Mouse (Mus musculus): ENCODE measurements around the gene Hsd17b12. TPM values are rescaled to one million over a fixed set of nuclear protein-coding genes. Genes with fewer than 3 reads are reported as not detected.

The Hsd17b12 gene
- polyA plus RNA-seq, 1 experiment: 9.7 TPM

DNA sequence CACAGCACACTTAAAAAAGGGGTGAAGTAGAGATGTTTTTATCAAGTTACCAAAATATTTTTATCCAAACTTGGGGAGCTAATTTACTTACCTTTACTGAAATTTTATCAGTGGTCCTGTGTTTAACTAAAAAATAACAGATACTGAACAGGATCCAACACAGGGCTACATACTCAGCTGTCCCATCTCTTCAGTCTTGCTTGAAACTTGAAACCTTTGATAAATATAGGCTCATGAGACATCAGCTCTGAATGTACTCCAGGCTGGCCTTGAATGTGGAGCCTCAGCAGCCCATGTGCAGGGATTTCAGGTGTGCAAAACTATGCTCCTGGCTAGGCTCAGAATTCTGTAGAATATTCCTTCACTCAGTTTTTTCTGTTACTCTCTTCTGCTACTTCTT, 127.2 kb downstream of the Hsd17b12 start:
- Histone ChIP-seq H3K27me3 (ENCODE audit: control insufficient read depth, insufficient read depth, low read length) (no peaks in the 10 kb centered on the region), H3K4me3 (ENCODE audit: extremely low read depth, insufficient read depth, insufficient read length) (no peak overlapping the region), H3K27ac (ENCODE audit: insufficient read depth, low read length) (no peak overlapping the region), H3K36me3 (ENCODE audit: control insufficient read depth, insufficient read depth, low read length) (peaks cover 3% of the 10 kb centered on the region; the same call in 1 of the 2 replicates), H3K4me1 (ENCODE audit: control insufficient read depth, insufficient read depth, insufficient read length) (no peaks in the 10 kb centered on the region)
- no peak for DNase-seq (ENCODE audit: low read depth in 1 of 2, low spot score in 2 of 2)
- no peak for TF ChIP-seq CTCF (IDR thresholded peaks at IDR 0.05; ENCODE audit: extremely low read depth, insufficient read depth, insufficient read length, insufficient replicate concordance)
- no peak for TF ChIP-seq POLR2A (IDR thresholded peaks at IDR 0.05; ENCODE audit: low read depth, low read length)

DNA sequence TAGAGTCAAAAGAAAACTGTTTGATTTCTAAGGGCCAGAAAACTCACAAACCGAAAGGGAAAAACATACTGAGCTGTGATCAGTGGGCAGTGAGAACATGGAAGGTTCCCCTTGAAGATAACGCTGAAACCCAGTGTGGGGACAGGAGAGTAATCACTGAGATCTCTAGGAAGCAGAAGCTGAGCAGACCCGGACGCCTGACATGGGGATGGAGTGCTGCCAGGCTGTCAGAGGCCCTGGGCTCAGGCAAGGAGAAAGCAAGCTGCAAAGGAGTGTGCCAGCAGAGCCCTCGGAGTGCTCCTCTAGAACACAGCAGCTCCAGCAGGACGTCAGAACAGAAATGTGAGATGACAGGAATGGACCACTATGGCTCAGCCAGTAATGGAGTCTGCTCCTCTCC, 133.1 kb downstream of the Hsd17b12 start:
- Histone ChIP-seq H3K4me3 (ENCODE audit: extremely low read depth, insufficient read depth, insufficient read length) (no peak overlapping the region), H3K27ac (ENCODE audit: insufficient read depth, low read length) (no peak overlapping the region), H3K36me3 (ENCODE audit: control insufficient read depth, insufficient read depth, low read length) (no peaks in the 10 kb centered on the region), H3K4me1 (ENCODE audit: control insufficient read depth, insufficient read depth, insufficient read length) (no peaks in the 10 kb centered on the region), H3K27me3 (ENCODE audit: control insufficient read depth, insufficient read depth, low read length) (no peaks in the 10 kb centered on the region)
- WGBS: 38% methylated on average over 6 of the region's 6 CpGs
- no peak for DNase-seq (ENCODE audit: low read depth in 1 of 2, low spot score in 2 of 2)
- TF ChIP-seq CTCF (IDR thresholded peaks at IDR 0.05; ENCODE audit: extremely low read depth, insufficient read depth, insufficient read length, insufficient replicate concordance) (no peak), POLR2A (IDR thresholded peaks at IDR 0.05; ENCODE audit: low read depth, low read length) (no peak)

DNA sequence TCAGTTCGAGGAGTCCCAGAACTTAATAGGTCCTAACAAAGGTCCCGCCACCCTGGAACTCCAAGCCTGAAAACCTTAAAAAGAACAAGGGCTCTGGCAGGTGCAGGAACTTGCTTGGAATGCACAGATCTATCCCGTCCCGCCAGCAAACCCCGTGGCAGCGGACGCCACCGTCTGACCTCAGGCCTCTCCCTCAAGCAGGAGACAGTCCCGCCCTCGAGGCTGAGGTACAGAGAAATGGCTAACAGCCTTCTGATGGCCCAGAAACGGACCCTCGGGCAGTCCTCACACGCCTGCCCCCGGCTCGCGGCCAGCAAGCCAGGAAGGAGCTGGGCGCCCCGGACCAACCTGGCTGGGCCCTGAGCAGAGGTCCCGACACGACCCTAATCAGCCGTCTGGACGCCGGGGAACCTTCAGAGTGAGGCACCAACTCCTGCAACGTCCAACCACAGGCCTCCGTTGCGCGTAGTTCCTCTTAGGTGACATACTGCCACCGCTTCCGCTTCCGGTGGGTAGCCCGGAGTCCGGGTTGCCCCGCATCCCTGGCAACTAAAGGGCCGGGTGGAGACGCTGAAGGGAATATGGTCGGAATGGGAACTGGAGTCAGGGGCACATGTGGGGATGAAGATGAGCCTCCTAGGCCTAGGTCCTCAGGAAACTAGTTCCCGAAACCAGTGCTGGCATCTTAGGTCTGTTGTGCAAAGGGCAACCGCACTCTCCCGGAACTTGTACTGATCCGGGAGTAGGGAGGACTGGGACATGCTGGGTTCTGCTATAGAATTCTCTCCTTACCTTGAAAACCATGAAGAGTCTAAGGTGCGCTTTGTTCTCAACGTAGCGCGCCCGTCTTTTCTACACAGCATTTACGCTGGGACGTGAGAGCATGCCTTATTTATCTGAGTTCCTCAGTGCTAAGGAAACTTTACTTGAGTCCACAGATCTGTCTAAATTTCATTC, 147.2 kb downstream of the Hsd17b12 start, which contains the start of gene Alkbh3:
Alkbh3 (minus strand) TSS at position 473 of the 957 bp plus-strand sequence.
- H3K36me3 ChIP-seq (ENCODE audit: control insufficient read depth, insufficient read depth, low read length): peaks cover 9% of the 10 kb centered on the region
- peak within 1 kb of the TSS; percentile 80 for H3K4me3 ChIP-seq (ENCODE audit: extremely low read depth, insufficient read depth, insufficient read length)
- 0 out of 2 replicates have a peak, but pooled peaks cover 1% of the 10 kb centered on the region for H3K27me3 ChIP-seq (ENCODE audit: control insufficient read depth, insufficient read depth, low read length)
- peak within 1 kb of the TSS; percentile 22; the same call in 1 of the 2 replicates for H3K27ac ChIP-seq (ENCODE audit: insufficient read depth, low read length)
- TF ChIP-seq POLR2A (IDR thresholded peaks at IDR 0.05; ENCODE audit: low read depth, low read length) (no peak; the same call in 1 of the 2 replicates), CTCF (IDR thresholded peaks at IDR 0.05; ENCODE audit: extremely low read depth, insufficient read depth, insufficient read length, insufficient replicate concordance) (no peak)
- DNase-seq (ENCODE audit: low read depth in 1 of 2, low spot score in 2 of 2): peak; percentile 84 to 86
- peaks cover 2% of the 10 kb centered on the region; the same call in 1 of the 2 replicates for H3K4me1 ChIP-seq (ENCODE audit: control insufficient read depth, insufficient read depth, insufficient read length)
- WGBS: 6% methylated on average over 47 of the region's 47 CpGs

DNA sequence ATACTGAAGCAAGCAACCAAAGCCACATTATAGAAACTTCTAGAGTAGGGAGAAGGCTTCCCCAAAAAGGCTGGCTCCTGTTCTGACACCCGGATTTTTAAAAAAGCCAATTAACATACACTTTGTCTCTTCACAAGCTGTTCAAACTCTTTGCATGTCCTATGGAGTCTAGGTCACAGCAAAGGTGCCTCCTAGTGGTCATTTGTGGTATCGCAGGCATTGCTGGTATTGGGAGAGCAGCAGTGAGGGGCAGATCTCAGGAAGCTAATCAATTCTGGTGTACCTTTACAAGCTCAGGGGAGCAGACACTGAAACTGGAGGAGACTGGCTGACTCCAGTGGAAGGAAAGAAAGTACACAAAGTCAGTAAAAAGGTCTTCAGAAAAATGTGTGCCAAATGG, 155.4 kb downstream of the Hsd17b12 start:
- H3K4me3 ChIP-seq (ENCODE audit: extremely low read depth, insufficient read depth, insufficient read length): no peak overlapping the region
- no peaks in the 10 kb centered on the region for H3K27me3 ChIP-seq (ENCODE audit: control insufficient read depth, insufficient read depth, low read length)
- WGBS: 5% methylated on average over 2 of the region's 2 CpGs
- H3K27ac ChIP-seq (ENCODE audit: insufficient read depth, low read length): no peak overlapping the region
- TF ChIP-seq CTCF (IDR thresholded peaks at IDR 0.05; ENCODE audit: extremely low read depth, insufficient read depth, insufficient read length, insufficient replicate concordance) (peak; percentile 69; the same call in 1 of the 2 replicates), POLR2A (IDR thresholded peaks at IDR 0.05; ENCODE audit: low read depth, low read length) (no peak)
- peaks cover 36% of the 10 kb centered on the region for H3K36me3 ChIP-seq (ENCODE audit: control insufficient read depth, insufficient read depth, low read length)
- peak; percentile 27 to 76 for DNase-seq (ENCODE audit: low read depth in 1 of 2, low spot score in 2 of 2)
- no peaks in the 10 kb centered on the region for H3K4me1 ChIP-seq (ENCODE audit: control insufficient read depth, insufficient read depth, insufficient read length)

DNA sequence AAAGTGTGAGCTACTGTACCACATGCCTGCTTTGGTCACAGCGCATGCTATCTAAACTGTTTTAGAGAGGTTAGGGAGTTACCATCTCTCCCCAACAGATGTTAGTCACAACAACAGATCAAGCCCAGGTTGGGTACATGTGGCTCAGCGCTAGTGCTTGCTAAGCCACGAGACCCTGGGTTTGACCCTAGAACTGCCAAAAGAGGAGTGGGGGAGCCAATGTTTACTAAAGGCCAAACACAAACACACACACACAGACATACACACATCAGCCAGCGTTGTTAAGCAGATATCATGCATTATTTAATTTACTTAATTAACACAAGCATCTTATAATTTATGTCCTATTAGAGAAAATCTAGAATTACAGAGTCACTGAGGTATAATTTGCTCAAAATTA, 155.8 kb downstream of the Hsd17b12 start:
- Histone ChIP-seq H3K36me3 (ENCODE audit: control insufficient read depth, insufficient read depth, low read length) (peaks cover 36% of the 10 kb centered on the region), H3K4me3 (ENCODE audit: extremely low read depth, insufficient read depth, insufficient read length) (no peak overlapping the region), H3K27me3 (ENCODE audit: control insufficient read depth, insufficient read depth, low read length) (no peaks in the 10 kb centered on the region), H3K27ac (ENCODE audit: insufficient read depth, low read length) (no peak overlapping the region), H3K4me1 (ENCODE audit: control insufficient read depth, insufficient read depth, insufficient read length) (no peaks in the 10 kb centered on the region)
- no peak for DNase-seq (ENCODE audit: low read depth in 1 of 2, low spot score in 2 of 2)
- TF ChIP-seq CTCF (IDR thresholded peaks at IDR 0.05; ENCODE audit: extremely low read depth, insufficient read depth, insufficient read length, insufficient replicate concordance): no peak
- no peak for TF ChIP-seq POLR2A (IDR thresholded peaks at IDR 0.05; ENCODE audit: low read depth, low read length)
- WGBS: 90% methylated on average over 4 of the region's 4 CpGs

DNA sequence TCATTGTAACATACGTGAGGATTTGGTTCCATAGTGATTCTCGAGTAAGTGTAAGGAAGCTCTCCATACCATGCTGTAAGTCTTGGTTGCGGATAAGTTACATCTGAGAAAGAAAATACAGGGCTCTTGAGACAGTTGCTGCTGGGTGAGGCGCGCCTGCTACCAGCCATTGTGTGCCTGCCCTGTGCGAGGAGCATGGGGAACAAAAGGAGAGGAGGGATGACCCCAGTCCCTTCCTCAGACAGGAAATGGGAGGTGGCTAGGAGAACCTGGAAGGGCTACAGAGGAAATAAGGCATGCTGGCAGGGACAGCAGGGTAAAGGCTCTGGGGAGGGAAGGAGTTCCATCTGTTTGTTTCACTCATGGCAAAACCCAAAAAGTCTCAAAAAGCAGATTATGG, 156.4 kb downstream of the Hsd17b12 start:
- Histone ChIP-seq H3K4me3 (ENCODE audit: extremely low read depth, insufficient read depth, insufficient read length) (no peak overlapping the region), H3K36me3 (ENCODE audit: control insufficient read depth, insufficient read depth, low read length) (peaks cover 35% of the 10 kb centered on the region), H3K27me3 (ENCODE audit: control insufficient read depth, insufficient read depth, low read length) (no peaks in the 10 kb centered on the region), H3K4me1 (ENCODE audit: control insufficient read depth, insufficient read depth, insufficient read length) (no peaks in the 10 kb centered on the region), H3K27ac (ENCODE audit: insufficient read depth, low read length) (no peak overlapping the region)
- TF ChIP-seq POLR2A (IDR thresholded peaks at IDR 0.05; ENCODE audit: low read depth, low read length): no peak
- no peak for TF ChIP-seq CTCF (IDR thresholded peaks at IDR 0.05; ENCODE audit: extremely low read depth, insufficient read depth, insufficient read length, insufficient replicate concordance)
- 93% methylated on average over 6 of the region's 6 CpGs for whole genome bisulfite sequencing
- no peak for DNase-seq (ENCODE audit: low read depth in 1 of 2, low spot score in 2 of 2)

DNA sequence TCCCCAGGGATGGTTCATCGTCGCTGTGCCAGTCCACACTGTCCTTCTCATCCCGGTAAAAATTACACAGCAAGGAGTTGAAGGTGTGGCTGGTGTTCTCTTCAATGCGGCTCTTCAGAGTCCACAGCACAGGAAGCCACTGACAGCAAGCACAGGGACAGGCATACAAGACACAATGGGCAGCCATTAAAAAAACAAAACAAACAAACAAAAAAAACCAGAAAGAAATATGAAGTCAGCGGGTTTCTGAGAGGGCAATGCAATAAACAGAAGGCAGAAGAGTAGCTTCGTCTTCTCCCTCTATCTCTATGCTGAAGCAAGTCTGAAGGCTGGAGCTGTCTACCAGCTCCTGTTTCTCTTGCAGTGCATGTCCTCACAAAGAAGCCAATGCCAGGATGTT, 161.5 kb downstream of the Hsd17b12 start, which contains the start of gene Gm27027:
Gm27027 (minus strand) TSS at position 101 of the 400 bp plus-strand sequence.
- Histone ChIP-seq H3K4me1 (ENCODE audit: control insufficient read depth, insufficient read depth, insufficient read length) (no peaks in the 10 kb centered on the region), H3K27me3 (ENCODE audit: control insufficient read depth, insufficient read depth, low read length) (no peaks in the 10 kb centered on the region), H3K36me3 (ENCODE audit: control insufficient read depth, insufficient read depth, low read length) (peaks cover 52% of the 10 kb centered on the region), H3K4me3 (ENCODE audit: extremely low read depth, insufficient read depth, insufficient read length) (no peak within 1 kb of the TSS), H3K27ac (ENCODE audit: insufficient read depth, low read length) (no peak within 1 kb of the TSS)
- no peak for DNase-seq (ENCODE audit: low read depth in 1 of 2, low spot score in 2 of 2)
- WGBS: 92% methylated on average over 6 of the region's 6 CpGs
- TF ChIP-seq CTCF (IDR thresholded peaks at IDR 0.05; ENCODE audit: extremely low read depth, insufficient read depth, insufficient read length, insufficient replicate concordance) (no peak), POLR2A (IDR thresholded peaks at IDR 0.05; ENCODE audit: low read depth, low read length) (no peak)
